Mouse (Mus musculus): ENCODE results near the gene Col5a3.
"Not testable (repeated sequence)": the region's sequence is repeated elsewhere in the genome, so short reads cannot be mapped to it uniquely, and the experiment has no call there.

The Col5a3 gene

DNA sequence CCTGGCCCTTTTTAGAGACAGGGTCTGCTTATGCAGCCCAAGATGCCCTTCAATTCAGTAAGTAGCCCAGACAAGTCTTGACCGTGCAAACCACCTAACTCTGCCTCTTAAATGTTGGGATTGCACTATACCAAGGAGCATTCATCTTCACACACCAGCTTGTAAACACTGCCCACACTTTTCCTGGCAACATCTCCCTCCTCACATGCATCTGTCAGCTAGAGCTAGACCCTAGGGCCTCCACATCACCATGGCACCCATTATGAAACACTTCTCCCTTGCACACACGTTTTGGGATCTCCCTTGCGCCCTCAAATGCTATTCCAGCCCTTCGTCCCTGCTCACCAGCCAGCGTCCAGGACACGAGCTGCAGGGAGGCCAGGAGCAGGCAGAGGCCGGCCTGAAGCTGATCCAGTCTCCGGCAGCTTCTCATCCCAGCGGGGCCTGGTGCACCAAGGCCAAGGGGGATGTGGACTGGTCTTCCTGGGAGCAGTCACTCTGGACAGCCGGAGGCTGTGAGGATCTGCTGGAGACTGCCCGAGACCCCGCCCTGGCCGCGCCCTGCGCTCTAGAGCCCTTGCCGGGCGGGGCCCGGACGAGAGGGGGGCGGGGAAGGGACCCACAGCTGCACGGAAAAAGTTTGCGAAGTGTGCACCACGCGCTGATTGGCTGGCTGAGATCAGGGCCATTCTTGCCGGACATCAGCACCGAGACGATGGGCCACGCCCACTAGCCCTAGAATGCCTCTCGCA lies at the start of gene Col5a3:
Gene Col5a3, minus strand, starts transcription at position 547 of the 752 bp plus-strand sequence.
- DNase-seq: no peak

GRCm38 (mm10) chr9:20862225-20862624 lies 47.4 kb upstream of the Col5a3 start:
- DNase-seq: no peak

GRCm38 (mm10) chr9:20861821-20862220 lies 47.0 kb upstream of the Col5a3 start:
- no peak for DNase-seq

GRCm38 (mm10) chr9:20859926-20860325 lies 45.1 kb upstream of the Col5a3 start:
- DNase-seq: no peak

DNA sequence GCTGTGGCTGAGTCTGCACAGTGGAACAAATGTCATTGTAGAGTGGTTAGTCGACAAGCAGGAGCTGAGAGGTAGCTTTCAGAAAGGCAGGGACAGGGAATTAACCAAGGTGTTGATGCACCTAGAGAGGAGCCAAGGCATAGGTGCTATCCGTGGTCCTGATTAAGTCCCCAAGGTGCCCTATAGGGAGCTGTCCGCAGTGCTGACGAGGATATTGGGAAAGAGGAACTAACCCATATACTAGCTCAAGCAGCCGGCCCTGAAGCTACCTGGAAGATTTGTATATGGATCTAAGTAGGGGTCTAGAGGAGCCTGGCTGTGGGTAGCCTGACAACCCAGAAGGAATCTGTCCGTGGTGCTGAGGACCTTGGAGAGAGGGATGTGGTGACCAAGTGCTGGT lies 42.3 kb upstream of the Col5a3 start:
- DNase-seq: no peak

DNA sequence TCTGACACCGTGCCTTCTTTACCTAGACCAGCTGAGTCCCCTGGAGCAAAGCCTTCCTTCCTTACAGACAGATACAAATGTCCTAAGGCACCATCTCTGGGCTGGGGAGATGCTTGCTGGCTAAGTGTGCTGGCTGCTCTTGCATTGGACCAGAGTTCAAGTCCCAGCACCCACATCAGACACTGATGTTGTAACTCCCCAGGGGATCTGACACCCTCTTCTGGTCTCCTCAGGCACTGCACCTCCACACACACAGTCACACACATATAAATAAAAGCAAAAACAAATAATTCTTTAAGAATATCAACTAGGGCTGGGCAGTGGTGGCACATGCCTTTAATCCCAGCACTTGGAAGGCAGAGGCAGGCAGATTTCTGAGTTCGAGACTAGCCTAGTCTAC lies 35.3 kb upstream of the Col5a3 start:
- DNase-seq: no peak

DNA sequence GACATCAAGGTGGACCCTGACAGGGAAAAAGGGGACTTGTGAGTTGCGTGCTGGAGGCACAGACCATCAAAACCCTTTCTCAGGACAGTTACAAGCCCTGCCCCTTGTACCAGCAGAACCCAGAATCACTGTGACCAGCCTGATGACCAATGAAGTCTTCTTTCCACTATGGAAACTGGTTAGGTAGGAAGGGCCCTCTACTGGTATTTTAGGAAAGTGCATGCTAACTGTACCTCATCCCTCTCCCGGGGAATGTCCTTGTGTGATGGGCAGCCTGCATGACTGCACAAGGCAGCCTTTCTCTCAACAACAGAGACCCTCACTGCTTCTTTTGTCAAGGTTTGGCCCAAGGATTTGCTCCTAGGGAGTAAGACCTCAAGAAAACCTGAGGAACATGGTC lies 27.8 kb upstream of the Col5a3 start:
- no peak for DNase-seq

- DNase-seq: no peak
Measured at GRCm38 (mm10) chr9:20842211-20842610, 27.3 kb upstream of the Col5a3 start.

GRCm38 (mm10) chr9:20838931-20839330 lies 24.1 kb upstream of the Col5a3 start:
- DNase-seq: peak; percentile 15

DNA sequence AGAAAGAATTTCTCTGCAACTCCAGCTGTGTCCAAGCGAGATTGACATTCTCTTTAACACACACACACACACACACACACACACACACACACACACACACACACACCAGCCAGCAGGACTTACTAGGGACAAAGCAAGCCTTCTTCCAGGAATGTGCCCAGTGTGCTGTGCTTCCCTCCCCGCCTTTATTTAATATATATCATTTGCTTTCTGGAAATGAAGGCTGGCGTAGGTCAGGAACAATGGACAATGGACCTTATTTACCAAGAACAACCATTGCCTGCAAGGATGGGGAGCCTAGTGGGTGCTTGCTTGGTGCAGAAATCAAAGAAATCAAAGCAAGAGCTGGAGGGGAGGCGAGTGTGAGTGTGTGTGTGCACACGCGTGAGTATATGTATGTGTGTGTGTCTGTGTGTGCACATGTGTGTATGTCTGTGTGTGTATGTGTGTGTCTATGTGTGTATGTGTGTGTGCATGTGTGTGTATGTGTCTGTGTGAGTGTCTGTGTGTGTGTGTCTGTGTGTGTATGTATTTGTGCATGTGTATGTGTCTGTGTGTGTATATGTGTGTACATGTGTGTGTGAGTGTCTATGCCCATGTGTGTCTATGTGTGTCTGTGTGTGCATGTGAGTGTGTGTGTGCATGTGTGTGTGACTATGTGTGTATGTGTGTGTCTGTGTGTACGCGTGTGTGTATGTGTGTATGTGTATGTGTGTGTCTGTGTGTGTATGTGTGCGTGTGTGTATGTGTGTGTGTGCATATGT lies 22.5 kb upstream of the Col5a3 start:
- no peak for DNase-seq

DNA sequence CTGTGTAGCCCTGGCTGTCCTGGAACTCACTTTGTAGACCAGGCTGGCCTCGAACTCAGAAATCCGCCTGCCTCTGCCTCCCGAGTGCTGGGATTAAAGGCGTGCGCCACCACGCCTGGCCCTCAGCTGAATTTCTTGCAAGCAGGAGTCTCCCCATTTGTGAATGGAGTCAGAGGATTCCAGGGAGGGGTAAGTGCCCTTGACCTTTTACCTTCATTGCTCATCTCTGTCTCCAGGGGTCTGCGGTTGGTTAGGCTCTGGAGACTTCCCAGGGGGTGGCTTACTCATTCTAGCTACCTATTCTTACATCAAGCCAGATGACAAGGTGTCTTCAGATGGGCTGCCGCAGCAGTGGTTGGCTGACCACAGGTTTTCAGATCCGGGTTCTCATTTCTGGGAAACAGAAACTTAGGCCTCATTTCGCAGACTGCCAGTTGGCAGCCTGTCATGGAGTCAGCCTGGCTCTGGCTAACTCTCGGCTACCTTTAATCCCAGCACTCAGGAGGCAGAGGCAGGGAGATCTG lies 20.6 kb upstream of the Col5a3 start:
- DNase-seq: not testable (repeated sequence)

DNA sequence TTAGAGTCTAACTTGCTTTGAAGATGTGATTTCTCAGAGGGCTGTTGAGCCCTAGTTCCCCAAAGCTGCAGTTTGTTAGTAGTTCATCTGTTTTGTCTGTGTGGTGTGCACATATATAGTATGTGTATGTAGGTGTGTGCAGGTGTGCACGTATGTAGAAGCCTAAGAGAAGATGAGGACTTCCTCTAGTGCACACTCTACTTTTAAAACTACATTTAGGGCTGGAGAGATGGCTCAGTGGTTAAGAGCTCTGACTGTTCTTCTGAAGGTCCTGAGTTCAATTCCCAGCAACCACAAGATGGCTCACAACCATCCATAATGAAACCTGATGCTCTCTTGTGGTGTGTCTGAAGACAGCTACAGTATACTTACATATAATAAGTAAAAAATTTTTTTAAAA lies 20.0 kb upstream of the Col5a3 start:
- no peak for DNase-seq

DNA sequence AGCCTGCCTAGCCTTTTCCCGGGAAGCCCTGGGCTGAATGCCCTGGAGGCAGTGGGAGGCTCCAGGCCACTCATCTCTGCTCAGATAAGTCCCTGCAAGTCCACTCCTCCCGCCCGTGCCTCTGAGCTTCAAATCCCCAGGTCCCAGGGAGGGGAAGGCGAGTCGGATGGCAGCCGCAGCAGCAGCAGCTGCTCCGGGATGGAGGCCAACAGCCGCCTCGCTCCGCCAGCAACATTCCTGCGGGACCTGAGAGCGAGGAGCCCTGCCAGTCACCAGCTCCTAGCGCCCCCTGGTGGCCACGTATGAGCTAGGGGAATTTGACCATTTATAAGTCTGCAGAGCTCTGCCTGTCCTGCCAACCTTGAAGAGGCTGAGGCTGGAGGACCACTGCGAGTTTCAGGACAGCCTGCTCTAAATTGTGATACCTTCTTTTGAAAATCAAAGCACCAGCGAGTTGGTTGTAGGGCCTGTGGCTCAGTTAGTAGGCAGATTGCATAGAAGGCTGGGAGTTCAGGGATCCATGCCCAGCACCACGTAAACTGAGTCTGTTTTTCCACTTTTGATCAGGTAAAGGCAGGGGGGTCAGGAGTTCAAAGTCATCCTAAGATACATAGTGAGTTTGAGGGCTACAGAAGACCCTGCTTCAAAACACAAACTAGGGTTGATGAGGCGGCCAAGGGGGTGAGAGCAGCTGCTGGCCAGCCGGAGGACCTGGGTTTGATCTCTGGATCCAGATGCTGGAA lies 16.2 kb upstream of the Col5a3 start:
- DNase-seq: peak; percentile 87

DNA sequence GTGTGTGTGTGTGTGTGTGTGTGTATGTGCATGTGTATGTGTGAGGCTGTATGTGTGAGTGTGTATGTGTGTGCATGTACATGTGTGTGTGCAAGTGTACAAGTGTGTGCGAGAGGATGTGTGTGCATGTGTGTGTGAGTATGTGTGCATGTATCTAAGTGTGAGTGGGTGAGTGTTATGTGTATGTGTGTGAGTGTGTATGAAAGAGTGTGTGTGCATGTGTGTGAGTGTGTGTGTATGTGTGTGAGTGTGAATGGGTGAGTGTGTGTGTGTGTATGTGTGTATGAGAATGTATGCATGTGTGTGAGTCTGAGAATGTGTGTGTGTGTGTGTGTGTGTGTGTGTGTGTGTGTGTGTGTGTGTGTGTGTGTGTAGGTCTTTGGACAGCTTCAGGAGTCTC lies 13.3 kb upstream of the Col5a3 start:
- DNase-seq: no peak

DNA sequence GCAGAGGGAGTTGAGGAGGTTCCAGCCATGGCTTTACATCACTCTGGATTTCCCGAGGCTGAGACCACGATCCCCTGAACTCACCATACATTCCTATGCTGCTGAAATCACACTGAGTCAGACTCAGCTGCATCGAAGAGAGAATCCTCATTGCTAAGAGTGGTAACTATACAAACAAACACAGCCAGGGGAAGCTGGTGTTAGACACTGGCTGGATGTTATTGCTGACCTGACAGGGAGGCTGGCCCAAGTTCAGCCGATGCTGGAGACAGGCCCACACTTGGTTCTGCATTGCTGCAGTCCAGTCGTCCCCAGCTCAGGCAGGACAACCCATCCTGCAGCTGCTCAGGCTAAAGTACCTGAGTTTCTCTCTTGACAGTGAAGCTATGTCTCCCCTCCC lies 10.9 kb upstream of the Col5a3 start:
- no peak for DNase-seq

DNA sequence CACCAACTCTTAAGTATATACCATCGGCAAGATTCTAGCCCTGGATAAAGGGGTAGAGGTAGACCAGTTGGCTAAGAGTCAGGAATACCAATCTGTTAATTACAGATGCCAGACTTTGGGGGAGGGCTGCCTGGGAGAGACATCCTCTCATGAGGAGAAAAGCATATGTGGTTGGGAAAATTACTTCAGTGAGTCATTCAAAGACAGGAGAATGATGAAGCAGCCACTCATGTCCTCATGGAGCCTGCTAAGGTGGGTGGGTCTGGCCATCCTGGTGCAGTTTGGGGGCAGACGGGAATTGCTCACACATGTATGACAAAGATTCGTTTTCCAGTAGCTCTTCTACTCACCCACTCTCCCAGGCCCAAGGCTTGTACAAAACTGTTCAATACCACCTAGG lies 8.0 kb upstream of the Col5a3 start:
- DNase-seq: no peak

- no peak for DNase-seq
Measured at GRCm38 (mm10) chr9:20820001-20820400, 5.1 kb upstream of the Col5a3 start.

DNA sequence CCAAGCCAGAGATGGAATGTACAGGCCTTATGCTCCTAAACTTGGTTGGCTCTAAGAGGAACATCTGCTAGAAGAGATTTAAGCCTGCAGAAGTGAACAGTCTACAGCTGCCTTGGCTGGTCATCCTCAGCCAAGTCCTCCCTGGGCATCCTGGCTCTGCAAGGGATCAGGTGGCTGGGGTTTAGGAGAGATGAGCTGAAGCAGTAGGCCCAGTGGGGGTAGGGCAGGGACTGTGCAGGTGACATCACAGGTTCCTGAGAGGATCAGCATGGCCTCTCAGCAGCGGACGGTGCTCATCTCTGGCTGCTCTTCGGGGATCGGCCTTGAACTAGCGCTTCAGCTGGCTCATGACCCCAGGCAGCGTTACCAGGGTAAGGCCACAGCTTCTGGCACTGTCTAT lies 3.4 kb upstream of the Col5a3 start, which contains the start of gene Rdh8:
Gene Rdh8, plus strand, starts transcription at position 268 of the 400 bp plus-strand sequence.
- DNase-seq: no peak

DNA sequence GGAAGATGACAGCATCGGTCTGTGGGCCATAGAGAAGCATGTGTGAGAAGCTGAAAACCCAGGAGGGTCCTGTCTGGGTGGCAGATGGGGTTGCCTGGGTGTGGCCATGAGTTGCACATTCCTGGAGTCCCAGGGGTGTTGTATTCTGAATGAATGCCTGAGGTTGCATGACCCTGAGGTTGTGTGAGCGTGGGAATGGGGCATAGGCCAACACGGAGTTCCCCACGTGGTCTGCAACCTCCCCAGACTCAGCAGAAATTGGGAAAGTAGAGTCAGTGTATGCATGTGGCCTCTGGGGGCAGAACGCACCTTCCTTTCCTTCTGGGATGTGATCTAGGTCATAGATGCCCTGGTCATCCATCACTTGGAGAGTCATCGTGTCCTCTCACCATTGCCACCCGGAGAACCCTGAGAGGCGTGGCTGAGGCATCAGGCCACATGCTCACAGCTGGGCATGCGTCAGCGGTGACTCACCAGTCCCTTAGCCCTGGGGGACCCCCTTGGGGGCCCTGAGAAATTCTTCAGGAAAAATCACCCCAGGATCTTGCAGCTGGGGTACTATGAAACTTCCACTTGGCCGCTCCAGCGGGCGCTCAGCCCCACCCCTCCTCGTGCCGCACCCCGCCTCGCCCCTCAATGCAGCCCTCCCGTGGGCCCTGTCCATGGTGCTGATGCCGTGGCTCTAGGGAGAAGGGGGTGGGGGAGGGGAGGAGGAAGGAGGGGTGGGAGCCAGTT lies 2.2 kb downstream of the Col5a3 start:
- no peak for DNase-seq

DNA sequence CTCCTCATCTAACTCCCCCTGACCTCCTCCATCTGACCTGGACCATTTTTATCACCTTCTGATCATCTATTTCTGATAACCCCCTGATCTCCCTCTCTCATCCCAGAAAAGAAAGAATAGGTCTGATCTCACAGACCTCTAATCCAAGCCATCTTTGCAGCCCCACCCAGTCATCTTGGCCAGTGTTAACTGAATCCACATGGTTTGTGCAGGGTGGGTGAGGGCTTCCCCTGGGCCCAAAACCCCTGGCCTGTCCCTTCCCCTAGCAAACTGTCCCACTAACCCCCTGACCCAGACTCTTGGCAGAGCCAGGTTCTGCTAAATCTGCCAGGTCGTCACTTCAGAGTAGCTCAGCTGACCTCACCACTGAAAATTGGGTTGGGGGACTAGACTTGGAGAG lies 4.1 kb downstream of the Col5a3 start:
- DNase-seq: no peak

- no peak for DNase-seq
Measured at GRCm38 (mm10) chr9:20810271-20810670, 4.6 kb downstream of the Col5a3 start.

GRCm38 (mm10) chr9:20805706-20806105 lies 9.2 kb downstream of the Col5a3 start:
- DNase-seq: no peak

- DNase-seq: no peak
Measured at GRCm38 (mm10) chr9:20805159-20805495, 9.7 kb downstream of the Col5a3 start.

All from cerebellum, adult 11-12 months (tissue).